Mouse (Mus musculus): ENCODE results near the gene Rgs16.
"Not testable (repeated sequence)": the region's sequence is repeated elsewhere in the genome, so short reads cannot be mapped to it uniquely, and the experiment has no call there.

Gene Rgs16

DNA sequence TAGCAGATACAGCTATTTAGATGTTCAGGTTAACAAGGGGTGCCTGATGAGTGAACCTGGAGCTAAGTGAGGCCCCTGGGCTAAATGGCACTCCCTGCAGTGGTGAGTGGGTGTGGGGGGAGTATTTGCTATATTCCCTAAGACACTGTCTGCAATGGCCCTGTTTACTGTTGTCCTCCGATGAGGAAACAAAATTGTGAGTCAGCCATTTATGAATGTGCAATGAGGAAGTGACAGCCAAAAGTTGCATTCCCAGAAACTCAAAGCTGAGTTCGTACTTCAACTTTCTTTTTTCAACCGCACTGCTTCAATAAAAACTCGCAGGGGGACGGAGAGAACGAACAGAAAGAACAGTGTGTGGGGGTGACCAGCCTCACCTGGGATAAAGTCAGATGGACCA, 12.4 kb downstream of the Rgs16 start:
- DNase-seq = no peak

DNA sequence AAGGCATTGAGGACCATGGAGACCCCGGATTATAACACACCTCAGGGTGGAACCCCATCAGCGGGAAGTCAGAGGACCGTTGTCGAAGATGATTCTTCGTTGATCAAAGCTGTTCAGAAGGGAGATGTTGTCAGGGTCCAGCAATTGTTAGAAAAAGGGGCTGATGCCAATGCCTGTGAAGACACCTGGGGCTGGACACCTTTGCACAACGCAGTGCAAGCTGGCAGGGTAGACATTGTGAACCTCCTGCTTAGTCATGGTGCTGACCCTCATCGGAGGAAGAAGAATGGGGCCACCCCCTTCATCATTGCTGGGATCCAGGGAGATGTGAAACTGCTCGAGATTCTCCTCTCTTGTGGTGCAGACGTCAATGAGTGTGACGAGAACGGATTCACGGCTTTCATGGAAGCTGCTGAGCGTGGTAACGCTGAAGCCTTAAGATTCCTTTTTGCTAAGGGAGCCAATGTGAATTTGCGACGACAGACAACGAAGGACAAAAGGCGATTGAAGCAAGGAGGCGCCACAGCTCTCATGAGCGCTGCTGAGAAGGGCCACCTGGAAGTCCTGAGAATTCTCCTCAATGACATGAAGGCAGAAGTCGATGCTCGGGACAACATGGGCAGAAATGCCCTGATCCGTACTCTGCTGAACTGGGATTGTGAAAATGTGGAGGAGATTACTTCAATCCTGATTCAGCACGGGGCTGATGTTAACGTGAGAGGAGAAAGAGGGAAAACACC, 13.7 kb downstream of the Rgs16 start:
- DNase-seq = peak; percentile 36 to 66

DNA sequence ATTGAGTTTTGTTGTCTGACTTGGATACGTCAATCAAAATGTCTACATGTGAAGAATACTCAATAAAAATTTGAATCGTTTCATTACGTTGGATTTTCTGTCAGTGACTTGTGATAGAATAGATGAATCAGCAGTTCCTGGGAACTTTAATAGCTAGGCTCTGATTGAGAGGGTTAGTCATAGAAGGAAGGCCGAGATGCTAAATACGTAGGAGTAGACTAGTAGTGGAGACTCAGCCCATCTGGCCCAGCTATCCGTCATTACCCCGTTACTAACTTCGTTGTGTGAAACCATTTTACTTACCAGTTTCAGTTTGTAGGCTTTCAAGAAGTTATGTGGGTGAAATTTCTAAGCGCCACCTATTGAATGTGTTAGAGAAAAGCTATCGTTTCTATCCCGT, 24.0 kb downstream of the Rgs16 start:
- no peak for DNase-seq

DNA sequence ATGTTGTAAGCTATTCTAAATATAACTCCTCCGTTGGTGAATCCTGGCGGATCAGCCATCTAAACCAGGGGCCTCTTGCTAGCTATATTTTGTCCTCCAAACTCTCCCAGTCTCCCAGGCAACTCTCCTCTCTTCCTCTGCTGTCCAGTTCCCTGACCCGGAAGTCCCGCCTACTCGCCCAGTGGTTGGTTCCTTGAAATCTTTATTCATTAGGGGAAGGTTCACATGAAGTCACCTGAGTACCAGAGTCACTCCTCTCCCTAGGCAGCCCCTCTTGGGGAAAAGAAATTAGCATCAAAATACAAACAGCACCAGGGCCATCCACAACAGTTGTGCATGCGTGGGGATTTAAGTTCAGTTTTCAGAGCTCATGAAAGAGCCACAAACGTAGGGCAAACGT, 26.1 kb downstream of the Rgs16 start:
- peak in 1 of 2 experiments; percentile 23 for DNase-seq

DNA sequence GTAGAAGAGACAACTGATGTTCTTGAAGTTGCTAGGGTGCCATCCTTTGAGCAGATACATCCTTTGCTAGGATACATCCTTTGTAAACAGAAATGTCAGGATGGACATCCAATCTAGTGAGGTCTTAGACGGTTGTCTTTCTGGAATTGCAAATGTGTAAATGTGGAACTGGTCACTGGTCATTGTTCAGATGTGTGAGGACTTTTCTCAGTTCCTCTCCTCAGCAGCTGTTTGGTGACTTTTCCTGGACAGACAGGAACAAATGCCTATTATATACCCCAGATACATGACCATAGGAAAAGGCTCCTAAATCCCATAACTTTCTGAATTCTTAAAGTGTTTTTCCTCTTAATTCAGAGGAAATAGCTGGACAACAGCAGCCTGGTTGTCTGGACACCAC, 27.1 kb downstream of the Rgs16 start:
- no peak for DNase-seq

DNA sequence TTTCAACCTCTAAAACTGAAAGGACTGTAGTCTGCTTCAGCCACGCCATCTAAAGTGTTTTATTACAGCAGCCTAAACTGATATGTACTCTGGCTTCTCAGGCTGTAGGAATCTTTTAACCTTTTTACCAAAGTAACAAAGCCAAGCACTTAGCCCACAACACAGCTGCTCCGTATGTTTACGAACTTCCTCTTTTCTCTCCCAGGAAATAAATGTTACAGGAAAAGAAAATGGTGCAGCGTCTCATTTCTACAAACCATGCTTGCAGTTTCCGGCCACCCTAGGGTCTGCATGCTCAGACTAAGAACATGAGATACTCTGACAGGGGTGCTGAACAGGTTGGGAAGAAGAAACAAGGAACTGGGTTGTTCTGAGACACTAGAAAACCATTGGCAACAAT, 28.3 kb downstream of the Rgs16 start:
- no peak for DNase-seq

DNA sequence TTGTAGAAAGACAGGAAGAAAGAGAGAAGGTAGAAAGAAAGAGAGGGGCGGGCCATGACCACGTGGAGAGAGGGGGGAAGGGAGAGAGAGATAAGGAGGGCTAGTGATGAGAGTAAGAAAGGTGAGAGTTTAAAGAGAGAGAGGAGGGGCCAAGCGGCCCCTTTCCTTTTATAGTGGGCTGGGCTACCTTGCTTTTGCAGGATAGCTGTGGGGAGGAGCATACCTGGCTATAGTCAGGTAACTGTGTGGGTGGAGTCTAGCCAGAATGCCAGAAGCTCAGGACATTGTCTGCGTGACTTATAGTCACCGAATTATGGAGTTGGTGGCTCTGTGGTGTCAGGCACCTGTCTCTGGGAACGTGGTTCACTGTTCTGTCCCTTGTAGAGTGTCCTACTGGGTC, 29.4 kb downstream of the Rgs16 start:
- not testable (repeated sequence) for DNase-seq

DNA sequence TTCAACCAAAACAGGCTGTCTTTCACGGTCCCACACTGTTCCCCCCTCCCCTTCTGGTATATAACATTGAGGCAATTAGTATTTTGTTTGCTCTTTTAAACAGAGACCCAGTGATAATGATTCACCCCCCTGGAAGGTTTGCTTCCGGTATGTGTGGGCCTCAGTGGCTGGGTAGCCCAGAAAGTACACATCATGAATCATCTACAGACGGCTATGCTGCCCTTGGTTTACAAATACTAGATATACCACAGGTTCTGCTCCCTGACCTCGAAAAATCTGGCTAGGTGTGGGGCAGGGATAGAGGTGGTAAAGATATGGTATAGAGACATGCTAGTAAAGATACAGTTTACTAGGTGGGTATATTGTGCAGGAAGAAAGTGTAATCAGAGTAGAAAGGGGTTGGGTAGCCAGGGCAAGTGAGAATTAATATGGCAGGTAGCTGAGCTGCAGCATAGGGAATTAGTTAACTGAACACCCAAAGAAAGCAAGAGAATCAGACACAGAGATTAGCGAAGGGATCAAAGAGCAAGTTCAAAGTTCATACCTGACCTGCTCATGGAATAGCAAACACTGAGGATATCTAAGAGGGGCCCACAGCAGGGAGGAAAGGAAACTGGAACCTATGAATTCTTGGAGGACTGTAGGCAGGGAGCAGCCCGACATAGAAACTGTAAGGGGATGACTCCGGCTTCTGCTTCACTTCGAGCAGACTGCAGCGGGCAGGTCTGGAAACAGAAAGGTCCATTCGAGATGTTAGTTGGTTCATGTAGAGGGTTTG, 30.0 kb downstream of the Rgs16 start:
- no peak for DNase-seq

DNA sequence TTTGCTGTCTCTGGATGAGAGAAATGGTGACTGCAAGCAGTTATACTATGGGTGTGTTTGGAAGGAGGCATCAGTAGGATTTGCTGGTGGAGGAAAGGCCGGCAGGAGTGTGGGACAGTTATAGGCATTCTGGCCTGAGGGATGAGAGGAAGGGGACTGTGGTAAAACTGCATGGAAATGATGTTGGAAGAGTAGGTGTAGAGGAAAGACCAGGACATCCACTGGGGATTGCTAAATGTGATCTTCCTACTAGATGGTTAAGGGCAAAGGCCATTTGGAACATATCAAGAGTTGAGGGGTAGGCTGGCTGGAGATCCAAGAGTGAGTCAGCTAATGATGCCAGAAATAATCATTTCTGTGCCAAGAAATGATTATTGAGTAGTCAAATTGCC, 30.6 kb downstream of the Rgs16 start:
- no peak for DNase-seq

DNA sequence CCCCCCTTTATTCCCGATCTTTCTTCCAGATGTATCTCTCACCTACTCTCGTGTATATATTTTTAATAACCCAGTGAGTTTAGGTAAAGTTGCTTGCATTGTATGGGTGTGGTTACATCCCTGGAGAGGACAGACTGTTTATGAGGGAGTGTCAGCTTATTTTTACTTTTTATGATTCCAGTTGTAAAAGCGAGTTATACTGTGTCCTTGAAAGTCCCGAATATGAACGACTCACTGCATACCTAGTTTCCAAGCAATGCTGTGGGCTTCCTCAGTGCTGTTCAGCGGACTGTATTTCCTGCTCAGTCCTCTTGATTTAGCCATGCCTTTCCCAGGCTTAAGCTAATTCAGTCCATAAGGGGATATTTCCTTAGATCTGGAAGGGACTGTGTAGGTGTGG, 35.0 kb downstream of the Rgs16 start:
- no peak for DNase-seq

DNA sequence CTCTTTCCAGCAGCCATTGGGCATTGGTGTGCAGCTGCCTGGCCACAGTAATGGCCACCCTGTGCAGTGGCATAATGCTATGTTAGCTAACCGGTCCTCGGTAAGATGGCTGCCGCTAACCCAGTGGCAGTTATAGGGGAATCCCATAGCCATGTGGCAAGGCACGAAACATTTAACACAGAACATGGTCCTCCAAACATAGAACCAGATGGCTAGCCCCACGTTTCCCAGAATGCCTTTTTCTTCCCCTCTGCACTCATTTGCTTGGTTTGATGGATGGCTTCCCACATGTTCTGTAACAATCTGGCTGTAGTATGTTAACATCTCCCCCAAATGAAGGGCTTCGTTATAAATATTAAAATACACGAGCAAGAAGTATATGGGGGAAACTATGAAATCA, 36.1 kb downstream of the Rgs16 start:
- no peak for DNase-seq

DNA sequence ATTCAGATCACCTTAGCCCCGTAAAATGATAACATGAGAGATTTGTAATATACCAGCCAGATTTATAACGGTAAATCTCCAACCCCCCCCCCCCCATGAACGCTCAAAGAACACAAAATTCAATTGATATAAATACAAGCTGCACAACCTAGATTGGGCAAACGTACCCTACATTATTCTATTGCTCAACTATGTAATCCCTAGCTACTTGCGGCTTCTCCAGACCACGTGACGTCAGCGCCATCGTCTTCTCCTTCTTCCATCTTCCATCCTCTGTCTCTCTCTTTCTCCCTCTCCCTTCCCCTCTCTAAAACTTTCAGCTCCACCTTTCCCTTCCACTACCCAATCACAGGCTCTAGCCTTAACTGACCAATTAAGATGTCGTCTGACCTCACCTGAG, 38.1 kb downstream of the Rgs16 start:
- DNase-seq = no peak

DNA sequence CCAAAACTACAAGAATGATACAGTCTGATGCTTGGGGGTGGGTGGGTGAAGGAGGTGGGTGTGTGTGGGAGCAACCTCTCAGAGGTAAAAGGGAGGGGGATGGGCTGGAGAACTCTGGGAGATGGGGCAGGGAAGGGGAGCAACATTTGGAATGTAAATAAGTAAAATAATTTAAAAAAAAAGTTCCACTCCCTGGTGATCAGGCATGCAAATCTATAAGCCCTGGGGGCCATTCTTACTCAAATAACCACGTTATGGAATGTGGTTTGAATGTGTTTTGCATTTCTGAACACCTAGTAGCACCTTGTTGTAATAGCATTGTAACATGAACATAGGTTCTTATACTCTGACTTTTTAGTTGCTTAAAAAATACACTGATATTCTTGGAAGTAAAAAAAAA, 43.2 kb downstream of the Rgs16 start:
- DNase-seq = no peak

DNA sequence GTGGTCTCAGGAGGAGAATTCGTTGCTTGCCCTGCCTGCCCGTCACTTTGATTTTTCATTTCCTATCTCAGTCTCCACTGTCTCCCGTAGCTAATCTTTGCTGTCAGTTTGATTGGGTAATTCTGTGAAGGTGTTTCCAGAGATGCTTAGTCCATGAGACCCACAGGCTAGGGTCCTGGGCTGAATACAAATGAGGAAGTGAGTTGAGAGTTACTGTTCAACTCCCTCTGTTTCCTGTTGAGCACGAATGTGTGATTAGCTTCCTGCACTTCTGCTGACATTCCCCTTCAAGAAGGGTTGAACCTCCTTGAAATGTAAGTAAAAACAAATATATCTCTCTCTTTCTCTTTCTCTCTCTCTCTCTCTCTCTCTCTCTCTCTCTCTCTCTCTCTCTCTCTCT, 45.5 kb downstream of the Rgs16 start:
- DNase-seq = no peak

DNA sequence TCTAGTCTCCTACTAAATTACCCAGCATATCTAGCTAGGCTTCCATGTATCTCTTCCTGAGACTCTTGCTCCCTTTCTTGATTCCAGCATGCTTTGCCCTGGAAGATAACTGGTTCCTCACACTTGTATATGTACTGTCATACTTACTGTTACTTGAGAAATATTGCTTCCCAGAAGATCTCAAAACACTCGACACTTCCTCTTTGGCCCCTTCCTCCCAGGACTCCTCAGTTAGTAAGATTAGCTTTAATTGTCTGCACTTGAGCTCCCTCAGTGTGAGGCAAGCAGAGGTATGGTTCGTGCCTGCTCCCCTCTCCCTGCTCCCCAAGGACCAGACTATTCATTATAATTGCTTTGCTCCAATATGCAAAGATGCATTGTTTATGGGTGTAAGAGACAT, 50.6 kb downstream of the Rgs16 start:
- DNase-seq = no peak

DNA sequence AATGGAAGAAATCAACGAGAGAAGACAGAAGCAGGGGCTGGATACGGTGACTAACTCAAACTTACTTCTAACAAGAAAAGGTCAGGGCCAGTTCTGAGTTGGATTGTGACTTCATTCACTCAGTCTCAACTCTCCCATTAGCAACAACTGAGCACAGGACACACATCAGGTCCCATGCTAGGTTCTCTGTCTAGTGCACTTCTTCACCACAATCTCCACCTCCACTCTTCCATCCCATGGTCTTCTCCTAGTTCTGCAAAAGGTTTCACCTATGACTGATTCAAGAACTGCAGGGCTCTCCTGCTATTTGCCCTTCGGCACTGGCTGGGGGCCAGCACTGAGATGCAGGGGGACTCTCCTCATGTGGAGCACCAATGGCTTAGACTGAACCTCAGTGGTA, 54.1 kb downstream of the Rgs16 start:
- no peak for DNase-seq
